Mouse (Mus musculus): ENCODE data around the gene Ncapd2. TPM values are rescaled to one million over a fixed set of nuclear protein-coding genes. Genes with fewer than 3 reads are reported as not detected.
"Not testable (repeated sequence)": the region's sequence is repeated elsewhere in the genome, so short reads cannot be mapped to it uniquely, and the experiment has no call there.

Gene Ncapd2
- polyA plus RNA-seq, 1 experiment from 2014 or later, result 90.3 TPM

- Histone ChIP-seq H3K4me2 (ENCODE audit: low read depth, low read length) (peak overlapping the region; percentile 80), H3K9me3 (replicated peaks; ENCODE audit: control insufficient read depth, low read length) (no peaks in the 10 kb centered on the region), H3K4me1 (ENCODE audit: control insufficient read depth, insufficient read depth, low read length) (peaks cover 42% of the 10 kb centered on the region), H3K9ac (ENCODE audit: low read length) (peak overlapping the region; percentile 96), H3K27me3 (ENCODE audit: control insufficient read depth, insufficient read depth, low read length) (no peaks in the 10 kb centered on the region), H3K36me3 (ENCODE audit: control insufficient read depth, insufficient read depth, low read length) (peaks cover 4% of the 10 kb centered on the region; the same call in 1 of the 2 replicates), H3K27ac (ENCODE audit: low read length) (peak overlapping the region; percentile 94), H3K4me3 (replicated peaks; ENCODE audit: low read length) (peak overlapping the region; percentile 97)
- under 1% methylated on average over 39 of the region's 39 CpGs for WGBS
- ATAC-seq (ENCODE audit: insufficient read depth, low FRiP score), result peak; percentile 0; the same call in 1 of the 2 replicates
These were observed 26.7 kb downstream of the Ncapd2 start for GRCm38 (mm10) chr6:125164672-125165327.

GRCm38 (mm10) chr6:125163801-125164657 lies 27.5 kb downstream of the Ncapd2 start:
- ATAC-seq (ENCODE audit: insufficient read depth, low FRiP score), result no peak
- WGBS, result 4% methylated on average over 20 of the region's 20 CpGs
- no peaks in the 10 kb centered on the region for H3K27me3 ChIP-seq (ENCODE audit: control insufficient read depth, insufficient read depth, low read length)
- H3K4me2 ChIP-seq (ENCODE audit: low read depth, low read length), result peak overlapping the region; percentile 80
- no peaks in the 10 kb centered on the region for H3K36me3 ChIP-seq (ENCODE audit: control insufficient read depth, insufficient read depth, low read length)
- peaks cover 42% of the 10 kb centered on the region for H3K4me1 ChIP-seq (ENCODE audit: control insufficient read depth, insufficient read depth, low read length)
- no peaks in the 10 kb centered on the region for H3K9me3 ChIP-seq (replicated peaks; ENCODE audit: control insufficient read depth, low read length)
- peak overlapping the region; percentile 97 for H3K4me3 ChIP-seq (replicated peaks; ENCODE audit: low read length)
- peak overlapping the region; percentile 94 for H3K27ac ChIP-seq (ENCODE audit: low read length)
- H3K9ac ChIP-seq (ENCODE audit: low read length), result peak overlapping the region; percentile 96

GRCm38 (mm10) chr6:125162615-125163305 lies 28.7 kb downstream of the Ncapd2 start:
- ATAC-seq (ENCODE audit: insufficient read depth, low FRiP score); H3K36me3 ChIP-seq (ENCODE audit: control insufficient read depth, insufficient read depth, low read length); H3K9me3 ChIP-seq (replicated peaks; ENCODE audit: control insufficient read depth, low read length); H3K27me3 ChIP-seq (ENCODE audit: control insufficient read depth, insufficient read depth, low read length); H3K9ac ChIP-seq (ENCODE audit: low read length); H3K4me3 ChIP-seq (replicated peaks; ENCODE audit: low read length); H3K27ac ChIP-seq (ENCODE audit: low read length): not testable (repeated sequence)
- H3K4me1 ChIP-seq (ENCODE audit: control insufficient read depth, insufficient read depth, low read length), result peaks cover 41% of the 10 kb centered on the region
- H3K4me2 ChIP-seq (ENCODE audit: low read depth, low read length), result peak overlapping the region; percentile 5; the same call in 1 of the 2 replicates
- WGBS, result 61% methylated on average over 11 of the region's 16 CpGs

GRCm38 (mm10) chr6:125161971-125162370 lies 29.5 kb downstream of the Ncapd2 start:
- not testable (repeated sequence) for ATAC-seq (ENCODE audit: insufficient read depth, low FRiP score); H3K4me2 ChIP-seq (ENCODE audit: low read depth, low read length)

GRCm38 (mm10) chr6:125160854-125161760 lies 30.4 kb downstream of the Ncapd2 start:
- Histone ChIP-seq H3K9ac (ENCODE audit: low read length) (no peak overlapping the region; the same call in 1 of the 2 replicates), H3K4me1 (ENCODE audit: control insufficient read depth, insufficient read depth, low read length) (peaks cover 27% of the 10 kb centered on the region), H3K27ac (ENCODE audit: low read length) (peak overlapping the region; percentile 57), H3K27me3 (ENCODE audit: control insufficient read depth, insufficient read depth, low read length) (no peaks in the 10 kb centered on the region), H3K36me3 (ENCODE audit: control insufficient read depth, insufficient read depth, low read length) (0 out of 2 replicates have a peak, but pooled peaks cover 5% of the 10 kb centered on the region), H3K9me3 (replicated peaks; ENCODE audit: control insufficient read depth, low read length) (no peaks in the 10 kb centered on the region), H3K4me3 (replicated peaks; ENCODE audit: low read length) (no peak overlapping the region), H3K4me2 (ENCODE audit: low read depth, low read length) (no peak overlapping the region)
- 19% methylated on average over 22 of the region's 22 CpGs for WGBS
- no peak for ATAC-seq (ENCODE audit: insufficient read depth, low FRiP score)

More at GRCm38 (mm10) chr6:125161971-125162370, 29.5 kb downstream of the Ncapd2 start:
- H3K27me3 ChIP-seq (ENCODE audit: control insufficient read depth, insufficient read depth, low read length); H3K4me3 ChIP-seq (replicated peaks; ENCODE audit: low read length); H3K9me3 ChIP-seq (replicated peaks; ENCODE audit: control insufficient read depth, low read length); H3K9ac ChIP-seq (ENCODE audit: low read length); H3K27ac ChIP-seq (ENCODE audit: low read length); H3K36me3 ChIP-seq (ENCODE audit: control insufficient read depth, insufficient read depth, low read length): not testable (repeated sequence)
- 8% methylated on average over 3 of the region's 5 CpGs for WGBS
- H3K4me1 ChIP-seq (ENCODE audit: control insufficient read depth, insufficient read depth, low read length), result peaks cover 34% of the 10 kb centered on the region

GRCm38 (mm10) chr6:125160558-125160853 lies 31.0 kb downstream of the Ncapd2 start:
- WGBS, result 62% methylated on average over 10 of the region's 10 CpGs
- Histone ChIP-seq H3K9me3 (replicated peaks; ENCODE audit: control insufficient read depth, low read length) (no peaks in the 10 kb centered on the region), H3K27ac (ENCODE audit: low read length) (peak overlapping the region; percentile 30; the same call in 1 of the 2 replicates), H3K36me3 (ENCODE audit: control insufficient read depth, insufficient read depth, low read length) (0 out of 2 replicates have a peak, but pooled peaks cover 5% of the 10 kb centered on the region), H3K9ac (ENCODE audit: low read length) (no peak overlapping the region), H3K4me2 (ENCODE audit: low read depth, low read length) (no peak overlapping the region), H3K4me3 (replicated peaks; ENCODE audit: low read length) (no peak overlapping the region), H3K27me3 (ENCODE audit: control insufficient read depth, insufficient read depth, low read length) (no peaks in the 10 kb centered on the region), H3K4me1 (ENCODE audit: control insufficient read depth, insufficient read depth, low read length) (peaks cover 27% of the 10 kb centered on the region)
- ATAC-seq (ENCODE audit: insufficient read depth, low FRiP score), result no peak

- Histone ChIP-seq H3K4me1 (ENCODE audit: control insufficient read depth, insufficient read depth, low read length) (peaks cover 27% of the 10 kb centered on the region), H3K9me3 (replicated peaks; ENCODE audit: control insufficient read depth, low read length) (no peaks in the 10 kb centered on the region), H3K36me3 (ENCODE audit: control insufficient read depth, insufficient read depth, low read length) (0 out of 2 replicates have a peak, but pooled peaks cover 5% of the 10 kb centered on the region), H3K27me3 (ENCODE audit: control insufficient read depth, insufficient read depth, low read length) (no peaks in the 10 kb centered on the region), H3K9ac (ENCODE audit: low read length) (no peak overlapping the region), H3K27ac (ENCODE audit: low read length) (no peak overlapping the region), H3K4me2 (ENCODE audit: low read depth, low read length) (no peak overlapping the region), H3K4me3 (replicated peaks; ENCODE audit: low read length) (no peak overlapping the region)
- 81% methylated on average over 7 of the region's 7 CpGs for WGBS
- no peak for ATAC-seq (ENCODE audit: insufficient read depth, low FRiP score)
These were observed 31.5 kb downstream of the Ncapd2 start for GRCm38 (mm10) chr6:125159773-125160557.

Data from stomach, embryonic 16.5 days (tissue).